Mouse (Mus musculus) heart, postnatal 0 days (tissue): ENCODE measurements around the gene Gpat2.

Experiments
- CTCF ChIP-seq: IDR thresholded peaks from 2 replicates; pipeline ENCODE4 v1.5.1; 2016; ENCODE audit warnings: antibody characterized with exemption, control low read depth, low read depth
- EP300 ChIP-seq: IDR thresholded peaks from 2 replicates; pipeline ENCODE4 v1.6.1; 2016; ENCODE audit warnings: antibody characterized with exemption, low read depth

- no peak for TF ChIP-seq CTCF
- no peak for TF ChIP-seq EP300
These were observed 46.4 kb upstream of the Gpat2 start for GRCm38 (mm10) chr2:127378611-127378990.
